Mouse (Mus musculus) ES-Bruce4 (cell line): Measurements from ENCODE around the gene Usb1.

ENCODE experiments used
- EP300 ChIP-seq: IDR thresholded peaks from 2 replicates; pipeline ENCODE4 v1.6.1; 2011; ENCODE audit warnings: low read depth, low read length; ENCODE audit not compliant: insufficient read depth
- POLR2A ChIP-seq: IDR thresholded peaks from one replicate; pipeline ENCODE4 v1.8.1; 2011; ENCODE audit warnings: low read length; ENCODE audit not compliant: insufficient read depth

GRCm38 (mm10) chr8:95390312-95390711 lies 58.2 kb downstream of the Usb1 start:
- TF ChIP-seq POLR2A, result no peak
- TF ChIP-seq EP300, result no peak
